Mouse (Mus musculus) cerebellum, adult (tissue): ENCODE measurements at regions not wholly inside any gene's neighbourhood (a gene's known extent, or its start where the extent isn't known, plus 50 kb on each side); places are given as distances from the start of the nearest gene placed in this dataset.

Experiments used
- ATAC-seq: cut with Nextera tagmentation; 2 replicates; pipeline ENCODE4 v1.9.2; 2017; ENCODE audit warnings: mild to moderate bottlenecking, moderate library complexity, mixed read lengths; ENCODE audit not compliant: insufficient number of reproducible peaks, low FRiP score, low TSS enrichment

DNA sequence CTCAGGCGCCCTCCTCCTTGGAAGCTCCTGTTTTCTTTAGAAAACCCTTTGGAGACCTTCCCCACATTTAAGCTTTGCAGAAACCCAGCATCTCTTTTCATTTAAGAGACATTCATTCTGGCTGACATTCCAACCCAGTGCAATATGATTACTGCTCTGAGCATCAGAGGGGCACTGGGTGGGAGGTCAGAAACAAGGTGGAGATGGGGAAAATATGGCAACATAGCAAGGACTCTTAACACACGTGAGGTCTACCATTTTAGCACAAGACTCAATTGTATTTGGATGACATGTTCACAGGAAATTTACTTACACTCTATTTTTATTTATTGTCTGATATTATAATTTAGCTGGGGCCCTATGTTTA is 261.8 kb upstream of the A1bg start:
- ATAC-seq: no peak

DNA sequence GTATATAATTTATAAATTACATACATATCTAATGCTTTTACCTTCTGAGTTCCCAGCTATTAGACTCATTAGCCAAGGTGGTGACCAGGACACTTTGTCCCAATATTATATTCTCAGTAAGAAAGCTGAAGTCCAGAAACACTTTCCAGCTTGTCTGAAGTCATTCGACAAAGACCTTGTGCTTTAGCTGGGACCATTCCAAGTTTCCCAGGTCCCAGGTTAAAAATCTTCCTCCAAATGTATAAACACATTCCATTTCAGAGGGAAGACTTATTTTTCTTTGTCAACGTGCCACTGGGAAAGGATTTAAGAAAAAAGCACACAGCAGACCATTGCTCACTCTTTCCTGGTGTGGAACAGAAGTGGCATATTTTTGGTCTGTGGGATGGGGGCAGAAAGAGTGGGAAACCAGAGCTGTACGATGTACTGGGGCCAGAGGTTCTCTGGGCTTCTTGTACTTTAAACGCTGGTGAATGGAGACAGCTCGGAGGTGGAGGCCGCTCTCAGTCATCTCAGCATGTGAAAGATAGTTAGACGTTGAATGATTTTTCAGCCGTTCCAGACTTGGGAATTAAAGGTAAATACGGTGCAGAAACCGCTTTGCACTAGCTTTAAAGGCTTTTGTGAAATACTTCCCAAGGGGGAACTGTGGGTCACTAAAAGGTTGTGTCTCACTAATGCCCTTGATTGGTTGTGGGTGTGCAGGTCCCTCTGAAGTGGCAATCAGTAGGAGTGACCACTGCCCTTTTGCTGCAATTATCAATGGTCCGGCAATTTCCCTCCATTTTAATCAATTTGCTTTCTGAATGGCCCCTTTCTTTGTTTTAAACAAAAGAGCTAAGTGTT is 261.2 kb upstream of the A1bg start:
- no peak for ATAC-seq

DNA sequence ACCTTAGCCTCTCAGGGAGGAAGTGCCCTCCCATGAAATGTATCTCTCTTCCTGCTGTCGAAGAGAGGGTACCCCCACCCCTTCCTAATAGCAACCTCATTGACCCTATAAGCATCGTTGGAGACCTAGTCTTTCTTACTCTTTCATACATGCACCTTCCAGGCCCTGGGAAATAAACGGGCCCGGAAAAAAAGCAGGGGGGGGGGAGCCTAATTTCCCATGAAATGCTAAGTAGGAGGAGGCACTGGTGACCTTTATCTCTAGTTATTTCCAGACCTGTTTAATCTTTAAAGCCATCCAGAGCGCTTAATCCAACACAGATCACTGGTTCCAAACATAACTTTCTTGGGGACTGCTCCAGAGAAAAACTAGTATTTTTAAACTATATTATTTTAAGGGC is 260.5 kb upstream of the A1bg start:
- no peak for ATAC-seq

DNA sequence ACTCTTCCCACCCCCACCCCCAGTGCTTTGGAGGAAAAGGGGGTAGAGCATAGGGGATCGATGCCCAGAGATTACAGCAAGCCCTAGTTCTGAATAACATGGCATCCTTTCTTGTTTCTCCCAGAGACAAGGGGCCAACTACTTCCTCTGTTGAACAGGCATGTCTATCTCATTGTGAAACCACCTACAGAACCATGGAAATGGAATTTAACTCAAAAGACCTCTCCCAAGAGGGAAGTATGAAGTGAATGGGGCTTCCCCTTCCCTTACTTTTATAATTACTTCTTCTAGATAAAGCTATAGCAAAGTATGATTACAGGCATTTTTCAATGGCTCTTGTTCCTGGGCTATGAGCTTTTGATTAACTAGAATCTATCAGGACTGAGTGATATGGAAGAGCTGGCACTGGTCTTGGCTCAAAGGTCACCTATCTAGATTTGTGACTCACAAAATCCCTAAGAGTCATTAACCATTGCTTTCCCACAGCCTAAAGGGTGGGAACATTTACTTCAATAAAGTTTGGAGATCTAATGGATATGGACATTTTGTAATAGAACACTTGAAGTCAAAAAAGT is 246.1 kb upstream of the A1bg start:
- ATAC-seq: no peak

DNA sequence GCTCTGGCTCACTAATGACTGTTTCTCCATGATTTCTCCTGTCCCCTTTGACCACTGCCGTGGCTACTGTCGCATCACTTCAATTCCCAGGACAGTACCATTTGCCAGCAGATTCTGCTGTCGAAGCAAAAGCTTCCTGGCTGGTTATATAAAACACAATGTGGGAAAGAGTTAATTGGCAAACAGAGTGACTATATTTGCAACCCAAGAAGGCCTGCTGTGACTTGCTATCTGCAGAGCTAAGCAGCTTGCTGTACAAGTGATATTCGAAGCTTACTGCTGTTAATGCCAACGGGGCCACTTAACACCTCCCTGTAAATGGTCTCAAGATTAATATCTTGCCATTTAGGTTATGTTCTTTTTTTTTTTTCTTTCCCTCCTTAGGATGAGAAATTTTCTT is 242.2 kb upstream of the A1bg start:
- no peak for ATAC-seq

DNA sequence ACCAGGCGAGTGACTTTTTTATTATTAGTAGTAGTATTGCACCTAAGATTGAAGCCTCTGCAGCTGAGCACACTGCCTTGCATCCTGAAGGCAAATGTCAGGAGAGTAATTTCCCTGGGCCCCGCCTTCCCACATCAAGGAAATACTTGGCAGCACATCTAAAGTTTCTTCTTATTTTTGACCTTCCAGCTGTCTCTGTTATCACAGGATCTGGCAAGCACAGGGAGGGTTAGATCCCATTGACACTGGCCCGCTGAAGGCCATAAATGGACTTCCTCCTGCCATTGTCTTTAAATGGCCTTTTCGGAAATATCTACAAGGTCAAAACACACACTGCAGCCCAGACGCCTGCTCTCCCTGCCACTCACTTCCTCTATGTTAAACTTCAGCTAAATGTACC is 238.6 kb upstream of the A1bg start:
- no peak for ATAC-seq

DNA sequence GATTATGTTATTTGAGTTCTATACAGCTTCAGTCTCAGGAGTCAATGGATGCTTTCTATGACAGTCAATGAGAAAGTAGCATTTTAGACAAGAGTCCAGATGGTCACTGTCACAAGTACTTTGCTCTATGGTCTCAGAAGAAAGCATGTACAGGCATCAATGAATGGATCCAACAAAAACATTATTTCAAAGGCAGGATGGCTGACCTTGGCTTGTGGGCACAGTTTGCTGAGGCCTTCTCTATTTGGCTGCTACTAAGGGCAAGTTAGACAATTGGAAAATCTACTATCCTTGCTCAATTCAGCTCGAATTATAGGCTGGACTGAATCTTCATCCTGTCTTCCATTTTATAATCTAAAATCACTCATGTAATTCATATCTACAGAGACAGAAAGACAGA is 237.9 kb upstream of the A1bg start:
- ATAC-seq: no peak

DNA sequence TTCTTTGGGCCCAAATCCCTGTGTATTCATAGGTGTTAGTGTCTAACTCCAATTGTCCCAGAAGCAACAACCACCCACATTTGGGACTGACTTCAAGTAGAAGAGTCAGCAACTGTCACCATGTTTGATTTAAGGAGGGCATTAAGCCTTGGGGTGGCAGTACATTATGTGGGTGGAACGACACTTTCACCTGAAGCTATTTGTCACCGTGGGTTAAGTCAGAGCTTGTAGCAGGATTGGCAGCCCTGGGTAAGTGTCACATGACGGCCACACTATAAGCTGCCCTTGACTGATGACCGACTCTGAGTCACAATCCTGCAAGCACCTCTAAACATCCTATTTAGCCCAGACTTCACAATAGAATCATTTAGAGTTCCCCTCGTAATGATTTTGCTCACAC is 236.7 kb upstream of the A1bg start:
- ATAC-seq: no peak

DNA sequence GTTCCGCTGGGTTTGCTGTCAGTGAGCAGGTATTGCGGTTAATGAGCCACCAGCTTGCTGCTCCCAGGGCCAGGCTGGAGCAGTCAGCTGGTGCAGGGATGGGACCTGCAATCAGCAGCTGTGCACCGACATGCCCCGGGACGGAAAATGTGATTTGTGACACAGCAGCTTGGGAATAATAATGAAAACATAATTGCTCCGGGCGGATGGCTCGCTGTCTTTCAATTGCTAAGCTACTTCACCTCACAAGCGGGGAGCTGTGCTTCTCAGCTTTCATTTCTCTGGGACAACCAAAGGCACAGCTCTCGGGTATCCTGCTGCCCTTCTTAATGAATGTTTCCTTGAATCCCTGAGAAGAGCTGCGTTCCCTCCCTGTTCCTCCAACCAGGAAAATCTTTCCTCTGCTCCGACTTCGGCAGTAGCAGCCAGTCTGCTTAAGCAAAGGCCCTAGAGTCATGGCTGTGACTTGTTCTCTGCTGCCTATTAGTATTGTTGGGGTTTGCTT is 235.3 kb upstream of the A1bg start:
- peak; percentile 45; the same call in 1 of the 2 replicates for ATAC-seq

DNA sequence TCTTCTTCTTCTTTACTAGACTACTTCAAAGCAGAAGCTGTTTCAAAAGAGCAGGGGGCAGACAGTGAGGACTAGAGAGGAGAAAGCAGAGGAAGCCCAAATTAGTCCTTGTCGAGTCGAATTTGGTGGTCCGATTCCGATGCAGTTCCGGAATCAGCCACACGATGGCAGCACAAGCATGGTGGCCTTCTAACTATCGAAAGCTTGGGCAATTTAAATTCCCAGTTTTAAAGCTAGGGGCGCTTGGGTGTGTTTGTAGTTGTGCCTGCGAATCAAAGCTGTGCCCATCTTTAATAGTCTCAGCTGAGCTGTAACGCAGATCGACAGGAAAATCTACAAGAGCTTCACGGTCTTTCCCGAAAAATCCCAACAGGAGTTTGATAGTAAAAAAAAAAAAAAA is 234.7 kb upstream of the A1bg start:
- peak; percentile 80 for ATAC-seq

DNA sequence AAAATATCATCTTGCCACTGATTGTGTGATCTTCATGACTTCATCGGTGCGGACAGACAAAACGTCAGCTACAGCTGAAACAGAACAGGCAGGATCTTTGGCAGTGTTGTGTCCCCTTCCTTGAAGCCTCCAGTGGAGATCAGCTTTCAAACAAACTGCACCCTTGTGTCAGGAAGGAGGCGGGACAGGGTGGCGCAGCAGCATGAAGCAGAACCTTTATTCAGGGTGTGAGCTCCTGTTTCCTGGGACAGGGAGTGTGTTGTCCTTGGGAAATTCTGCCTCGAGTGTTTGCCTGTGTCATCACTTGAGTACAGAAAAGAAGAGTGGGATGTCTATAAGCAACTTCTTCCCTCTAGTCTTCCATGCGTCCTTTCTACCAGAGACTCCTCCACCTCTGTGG is 232.7 kb upstream of the A1bg start:
- ATAC-seq: no peak

DNA sequence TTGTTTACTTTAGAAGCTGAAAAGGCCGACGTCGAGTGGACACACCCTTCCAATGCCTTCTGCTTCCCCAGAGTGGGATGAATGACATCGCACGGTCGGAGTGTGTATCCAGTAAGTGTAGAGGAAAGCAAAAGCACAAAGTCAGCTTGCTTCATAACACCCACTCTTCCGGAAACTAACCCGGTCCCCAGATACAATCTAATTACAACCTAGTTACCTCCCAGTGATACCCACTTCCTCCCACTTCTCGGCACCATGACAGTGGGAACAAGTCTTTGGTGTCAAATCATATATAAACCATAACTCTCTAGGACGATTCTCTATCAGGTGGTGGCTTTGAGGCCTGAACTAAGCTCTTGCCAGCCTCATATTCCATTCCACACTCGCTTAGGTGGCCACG is 231.4 kb upstream of the A1bg start:
- ATAC-seq: no peak

DNA sequence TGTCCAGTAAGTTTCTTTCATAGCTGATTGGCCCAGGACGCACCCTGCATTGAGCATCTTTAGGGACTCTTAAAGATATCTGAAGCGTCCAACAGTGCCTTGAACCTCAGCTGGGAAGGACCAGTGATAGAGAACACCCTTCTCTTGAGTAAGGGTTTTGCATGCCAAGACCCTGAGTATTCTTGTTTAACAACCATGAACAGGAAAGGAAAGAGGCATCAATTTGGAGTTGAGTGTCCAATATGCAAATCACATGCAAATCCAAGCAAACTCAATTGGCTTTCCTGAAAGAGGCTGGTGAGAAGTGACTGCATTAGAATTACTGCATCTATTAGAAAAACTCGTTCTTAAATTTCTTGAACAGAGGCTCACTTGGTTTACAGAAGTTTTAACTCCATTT is 220.0 kb upstream of the A1bg start:
- no peak for ATAC-seq

DNA sequence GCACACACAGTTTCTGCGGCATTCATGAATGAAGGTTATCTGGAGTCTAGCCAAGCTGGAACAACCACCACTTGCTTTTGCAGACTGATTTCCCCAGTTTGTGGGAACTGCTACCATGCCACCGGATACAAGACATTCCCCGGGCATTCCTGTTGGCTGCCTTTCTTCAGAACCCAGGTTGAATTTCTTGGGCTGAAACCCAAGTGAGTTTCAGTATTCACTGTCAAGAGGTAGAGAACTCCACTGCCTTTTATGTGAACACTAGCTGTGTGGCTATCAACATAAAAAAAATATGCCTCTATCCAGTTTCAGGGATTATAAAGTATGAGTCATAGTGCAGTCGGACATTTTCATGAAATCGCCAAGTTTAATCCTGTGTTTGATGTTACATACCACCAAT is 216.3 kb upstream of the A1bg start:
- ATAC-seq: no peak

DNA sequence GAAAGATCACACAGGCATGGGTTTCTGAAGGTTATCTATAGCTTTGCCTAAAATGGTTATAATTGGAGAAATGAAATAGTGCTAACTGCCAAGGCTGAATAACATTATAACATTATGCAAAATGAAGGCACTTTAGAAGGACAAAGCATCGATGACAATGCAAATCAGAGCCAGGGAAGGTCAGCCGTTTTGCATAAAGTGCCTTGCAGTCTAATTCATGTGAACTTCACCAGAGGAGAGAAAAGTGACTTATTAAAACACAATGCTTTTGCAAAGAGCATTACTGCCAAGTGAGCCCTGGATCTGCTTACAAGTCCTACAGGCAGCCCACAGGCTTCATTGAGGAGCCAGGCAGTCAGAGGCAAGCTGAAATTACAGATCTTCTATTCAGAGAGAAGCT is 214.0 kb upstream of the A1bg start:
- ATAC-seq: no peak

DNA sequence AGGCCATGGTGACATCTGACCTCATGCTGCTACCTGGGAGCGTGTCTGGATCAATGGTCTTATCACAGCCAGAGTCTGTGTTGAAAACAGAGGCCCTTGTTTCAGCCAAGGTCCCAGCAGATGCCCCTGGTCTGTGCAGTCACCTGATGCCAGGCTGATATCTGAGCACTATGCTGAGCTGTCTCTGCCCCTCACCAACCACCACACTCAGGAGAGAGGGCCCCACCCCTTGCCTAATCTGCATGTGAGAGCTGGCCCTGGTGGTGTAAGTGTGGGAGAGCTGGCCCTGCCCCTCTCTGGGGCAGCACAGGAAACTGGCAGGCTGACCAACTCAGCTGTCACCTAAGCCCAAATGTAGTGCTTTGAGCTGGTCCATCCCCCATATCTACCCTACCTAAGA is 210.5 kb upstream of the A1bg start:
- no peak for ATAC-seq

DNA sequence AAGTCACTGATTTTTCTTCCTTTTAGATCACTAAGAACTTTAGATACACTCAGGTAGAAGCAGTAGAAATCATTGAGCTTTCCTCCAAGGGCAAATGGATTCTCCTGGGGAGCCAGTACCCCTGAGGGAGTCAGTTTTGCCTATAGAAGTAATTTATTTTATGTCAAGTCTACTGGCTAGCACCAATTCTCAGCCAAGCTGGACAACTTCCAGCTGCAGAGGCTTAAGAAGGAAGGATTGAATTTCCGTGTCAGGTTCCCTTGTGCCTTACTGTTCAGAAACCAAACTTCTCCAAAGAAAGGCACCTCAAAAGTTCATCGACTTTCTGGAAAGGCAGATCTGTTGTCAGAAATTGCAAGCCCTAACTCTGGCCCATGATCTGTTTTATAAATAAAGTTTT is 205.2 kb upstream of the A1bg start:
- no peak for ATAC-seq

DNA sequence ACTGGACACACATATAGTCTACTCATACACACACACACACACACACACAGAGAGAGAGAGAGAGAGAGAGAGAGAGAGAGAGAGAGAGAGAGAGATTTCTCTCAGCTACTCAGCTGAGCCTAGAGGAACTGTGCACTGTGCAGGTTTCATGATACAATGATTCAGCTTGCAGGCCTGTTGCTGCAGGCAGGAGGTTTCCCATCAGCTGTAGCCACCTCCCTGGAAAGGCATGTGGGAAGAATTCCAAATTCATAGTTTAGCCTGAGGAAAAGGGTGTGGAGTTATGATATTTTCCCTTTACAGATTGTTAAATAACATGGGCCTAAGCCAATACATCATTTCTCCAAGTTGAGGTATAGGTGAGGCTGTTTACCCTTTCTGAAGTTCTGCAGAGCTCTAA is 204.3 kb upstream of the A1bg start:
- no peak for ATAC-seq

DNA sequence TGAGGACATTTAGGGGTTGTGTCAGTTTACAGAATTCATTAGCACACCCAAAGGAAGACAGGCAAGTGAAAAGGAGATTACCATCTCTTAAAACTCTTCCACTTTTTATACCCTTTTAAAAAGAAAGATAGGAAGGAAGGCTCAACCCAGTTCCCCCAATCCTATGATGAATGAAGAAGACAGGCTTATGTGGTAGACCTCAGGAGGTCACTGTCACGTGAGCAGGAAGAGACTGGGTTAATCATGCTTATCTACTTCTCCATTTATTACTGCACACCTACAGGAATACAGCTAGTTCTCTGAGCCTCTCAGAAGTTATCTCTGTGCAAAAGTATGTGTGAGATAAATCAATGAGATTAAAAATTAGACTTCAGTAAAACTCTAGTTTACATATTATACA is 194.1 kb upstream of the A1bg start:
- no peak for ATAC-seq

DNA sequence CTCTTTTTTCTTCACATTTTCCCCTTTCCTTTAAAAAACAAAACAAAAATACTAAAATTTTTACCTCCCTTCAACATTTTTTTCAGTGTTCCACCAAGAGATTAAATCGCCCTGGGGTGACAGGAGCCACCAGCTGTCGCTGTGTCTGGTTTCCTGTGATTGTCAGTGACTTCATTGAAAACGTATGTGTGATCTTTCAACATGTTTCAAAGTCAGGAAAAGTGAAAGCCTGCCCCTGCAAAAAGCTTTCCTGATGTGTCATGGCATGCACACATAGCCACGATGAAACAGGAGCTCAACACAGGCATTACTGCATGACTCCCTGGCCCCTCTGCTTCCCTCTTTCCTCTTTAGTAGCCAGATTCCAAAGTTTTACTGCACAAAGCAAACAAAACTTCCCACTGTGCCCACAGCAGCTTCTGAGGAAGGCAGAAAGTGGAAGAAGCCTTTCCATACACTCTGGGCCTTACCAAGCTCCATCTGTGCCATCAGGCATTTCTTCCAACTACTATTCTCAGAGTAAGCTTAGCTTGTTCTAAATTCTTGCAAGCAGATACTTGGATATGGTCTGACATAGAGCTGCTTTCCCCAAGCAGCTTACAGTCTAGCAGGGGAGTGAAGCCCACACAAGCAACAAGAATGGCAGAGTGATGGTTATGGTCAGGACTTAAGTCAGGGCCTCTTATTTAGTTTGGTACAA is 186.8 kb upstream of the A1bg start:
- ATAC-seq: no peak

DNA sequence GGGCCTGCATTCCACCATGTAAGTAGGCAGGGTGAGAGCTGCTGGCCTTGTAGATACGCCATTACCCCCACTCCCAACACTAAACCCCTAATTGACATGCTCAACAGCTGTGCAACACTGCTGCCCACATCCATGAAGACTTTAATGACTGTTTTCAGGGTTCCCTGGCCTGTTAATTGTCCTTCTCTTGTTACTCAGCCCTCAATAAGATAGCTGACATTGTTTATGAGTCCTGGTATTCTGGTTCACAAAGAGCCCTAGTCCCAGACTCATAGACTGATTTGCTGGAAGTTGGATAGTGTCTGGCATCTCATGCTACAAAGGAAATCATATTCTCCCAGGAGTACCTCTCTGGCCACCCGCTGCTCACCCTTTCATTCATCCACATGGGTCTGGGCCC is 186.1 kb upstream of the A1bg start:
- no peak for ATAC-seq
